Mouse (Mus musculus) heart, embryonic 15.5 days (tissue): Measurements from ENCODE around the gene 2210016L21Rik. TPM values are rescaled to one million over a fixed set of nuclear protein-coding genes. Genes with fewer than 3 reads are reported as not detected.

ENCODE experiments used
- ATAC-seq: fragments of 200-750 bp; cut with Nextera tagmentation; replicated peaks from 2 replicates; pipeline ENCODE4 v1.8.0; 2017; ENCODE audit warnings: low read depth, moderate TSS enrichment; ENCODE audit not compliant: insufficient number of reproducible peaks, insufficient read depth, low FRiP score
- H3K27ac ChIP-seq: fragments of 300-500 bp; sonication (generic); 2 replicates; pipeline ENCODE4 v1.5.1; 2015; ENCODE audit warnings: mild to moderate bottlenecking, inconsistent platforms
- H3K27me3 ChIP-seq: fragments of 300-500 bp; sonication (generic); 2 replicates; pipeline ENCODE4 v1.6.1; 2015; ENCODE audit warnings: inconsistent platforms
- H3K36me3 ChIP-seq: fragments of 300-500 bp; sonication (generic); 2 replicates; pipeline ENCODE4 v1.6.1; 2015; ENCODE audit warnings: mild to moderate bottlenecking, inconsistent platforms
- H3K4me1 ChIP-seq: fragments of 300-500 bp; sonication (generic); replicated peaks from 2 replicates; pipeline ENCODE4 v1.6.1; 2015; ENCODE audit warnings: inconsistent platforms
- H3K4me2 ChIP-seq: fragments of 300-500 bp; sonication (generic); 2 replicates; pipeline ENCODE4 v1.6.1; 2015; ENCODE audit warnings: inconsistent platforms, mild to moderate bottlenecking, moderate library complexity
- H3K4me3 ChIP-seq: fragments of 300-500 bp; sonication (generic); 2 replicates; pipeline ENCODE4 v1.5.1; 2015; ENCODE audit warnings: mild to moderate bottlenecking, inconsistent platforms
- H3K9ac ChIP-seq: fragments of 300-500 bp; sonication (generic); 2 replicates; pipeline ENCODE4 v1.6.1; 2015; ENCODE audit warnings: mild to moderate bottlenecking, inconsistent platforms
- H3K9me3 ChIP-seq: fragments of 300-500 bp; sonication (generic); replicated peaks from 2 replicates; pipeline ENCODE4 v1.6.1; 2016; ENCODE audit warnings: inconsistent platforms
- WGBS: fragments of 180-500 bp; shearing (Covaris S2); methylation state at CpG from one replicate; pipeline ENCODE4 v1.1.7; 2015; ENCODE audit warnings: mixed read lengths; 5-methylcytosine and 5-hydroxymethylcytosine counted together
- polyA plus RNA-seq: library from polyadenylated mRNA; unstranded; fragments of >200 nt; fragmentation: Nextera tagmentation; extraction: Ambion mirVana; gene quantifications from 2 replicates; pipeline ENCODE4 v1.2.1, GENCODE M21; 2015

2210016L21Rik gene
- polyA plus RNA-seq, 1 experiment from 2014 or later, result 40.0 TPM

DNA sequence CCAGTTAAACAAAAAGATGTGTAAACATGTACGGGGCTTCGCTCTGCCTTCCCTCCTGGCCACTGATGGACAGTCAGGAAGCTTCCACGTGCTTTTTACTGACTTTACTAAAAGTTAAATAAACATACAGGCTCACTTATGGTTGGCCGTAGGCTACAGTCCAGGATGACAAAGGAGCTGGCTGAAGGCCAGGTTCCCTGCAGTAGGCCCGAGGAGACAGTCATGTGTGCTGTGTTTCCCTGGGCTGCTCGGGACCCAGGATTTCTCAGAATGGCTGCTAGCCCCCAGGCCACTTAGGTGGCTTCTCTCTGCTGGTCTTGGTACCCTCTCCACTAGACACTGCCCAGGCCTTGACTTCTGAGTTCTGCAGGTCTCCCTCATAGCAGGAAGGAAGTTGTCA lies 6.9 kb downstream of the 2210016L21Rik start:
- H3K27ac ChIP-seq, result no peak overlapping the region
- no peak overlapping the region for H3K9ac ChIP-seq
- no peak overlapping the region for H3K4me3 ChIP-seq
- ATAC-seq, result peak; percentile 28; the same call in 1 of the 2 replicates
- H3K4me1 ChIP-seq, result peaks cover 11% of the 10 kb centered on the region
- peaks cover 30% of the 10 kb centered on the region for H3K36me3 ChIP-seq
- H3K9me3 ChIP-seq, result no peaks in the 10 kb centered on the region
- 32% methylated on average over 6 of the region's 6 CpGs for WGBS
- no peak overlapping the region for H3K4me2 ChIP-seq
- no peaks in the 10 kb centered on the region for H3K27me3 ChIP-seq

DNA sequence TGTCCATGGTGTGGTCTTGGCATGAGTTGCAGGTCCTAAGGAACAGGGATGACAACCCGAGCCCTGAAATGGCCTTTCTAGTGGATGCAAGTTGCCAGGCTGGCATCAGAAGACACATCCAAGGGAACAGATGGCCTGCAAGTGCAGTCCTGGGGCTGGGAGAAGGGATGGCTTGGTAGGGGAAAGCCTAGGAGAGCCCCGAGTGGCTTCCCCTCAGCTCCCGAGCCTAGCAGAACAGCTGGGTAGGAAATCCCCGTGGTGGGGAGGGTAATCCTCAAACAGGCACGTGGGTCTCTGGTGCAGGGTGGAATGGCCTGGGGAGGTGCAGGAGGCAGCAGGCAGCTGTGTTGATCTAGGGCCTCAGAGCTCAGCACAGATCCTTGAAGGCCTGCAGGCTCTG lies 7.4 kb downstream of the 2210016L21Rik start:
- Histone ChIP-seq H3K9me3 (no peaks in the 10 kb centered on the region), H3K9ac (no peak overlapping the region), H3K36me3 (peaks cover 30% of the 10 kb centered on the region), H3K27ac (no peak overlapping the region), H3K4me1 (peaks cover 11% of the 10 kb centered on the region), H3K4me3 (no peak overlapping the region), H3K4me2 (no peak overlapping the region), H3K27me3 (no peaks in the 10 kb centered on the region)
- no peak; the same call in 1 of the 2 replicates for ATAC-seq
- 57% methylated on average over 5 of the region's 5 CpGs for WGBS

DNA sequence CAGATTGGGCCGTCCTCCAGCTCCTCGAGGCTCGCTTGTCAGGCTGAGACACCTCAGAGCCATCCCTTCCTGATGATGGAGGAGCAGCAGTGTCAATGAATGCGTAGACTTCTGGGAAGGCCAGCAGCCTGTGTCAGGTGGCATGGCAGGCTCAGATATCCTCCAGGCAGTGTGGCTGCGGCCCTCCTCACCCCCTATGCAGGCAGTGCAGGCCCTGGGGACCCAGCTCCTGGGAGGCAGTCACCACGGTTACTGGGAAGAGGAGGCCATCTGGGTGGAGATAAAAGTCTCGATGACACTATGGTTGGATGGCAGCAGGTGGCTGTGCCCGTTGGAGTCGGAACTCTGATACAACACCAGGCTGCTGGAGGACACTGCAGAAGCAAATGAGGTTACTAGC lies 7.9 kb downstream of the 2210016L21Rik start:
- Histone ChIP-seq H3K4me1 (peaks cover 11% of the 10 kb centered on the region), H3K36me3 (peaks cover 30% of the 10 kb centered on the region), H3K27me3 (no peaks in the 10 kb centered on the region), H3K4me3 (no peak overlapping the region), H3K27ac (no peak overlapping the region), H3K9ac (no peak overlapping the region), H3K4me2 (no peak overlapping the region), H3K9me3 (no peaks in the 10 kb centered on the region)
- WGBS, result 83% methylated on average over 9 of the region's 9 CpGs
- ATAC-seq, result no peak; the same call in 1 of the 2 replicates

DNA sequence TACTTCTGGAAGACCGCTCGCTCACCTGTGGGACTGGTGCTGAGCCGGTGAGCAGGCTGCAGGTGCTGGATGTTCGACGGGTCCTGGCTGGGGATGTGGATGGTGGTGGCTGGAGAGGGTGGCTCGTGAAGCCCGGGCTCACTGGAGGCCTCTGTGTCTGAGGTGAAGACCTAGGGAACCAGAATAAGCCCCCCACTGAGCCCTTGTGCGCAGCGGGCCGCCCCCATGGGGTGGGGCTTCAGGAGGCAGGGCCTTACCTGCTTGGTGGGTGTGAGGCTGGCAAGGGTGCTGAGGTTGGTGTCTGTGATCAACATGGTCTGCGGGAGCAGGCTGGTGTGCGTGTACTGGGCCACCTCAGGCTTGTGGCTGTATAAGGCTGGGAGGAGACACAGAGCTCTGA lies 8.7 kb downstream of the 2210016L21Rik start:
- no peak overlapping the region for H3K4me2 ChIP-seq
- no peak overlapping the region for H3K4me3 ChIP-seq
- H3K9me3 ChIP-seq, result no peaks in the 10 kb centered on the region
- WGBS, result 70% methylated on average over 12 of the region's 12 CpGs
- peaks cover 11% of the 10 kb centered on the region for H3K4me1 ChIP-seq
- H3K27me3 ChIP-seq, result no peaks in the 10 kb centered on the region
- peaks cover 29% of the 10 kb centered on the region for H3K36me3 ChIP-seq
- no peak overlapping the region for H3K27ac ChIP-seq
- no peak for ATAC-seq
- no peak overlapping the region for H3K9ac ChIP-seq

DNA sequence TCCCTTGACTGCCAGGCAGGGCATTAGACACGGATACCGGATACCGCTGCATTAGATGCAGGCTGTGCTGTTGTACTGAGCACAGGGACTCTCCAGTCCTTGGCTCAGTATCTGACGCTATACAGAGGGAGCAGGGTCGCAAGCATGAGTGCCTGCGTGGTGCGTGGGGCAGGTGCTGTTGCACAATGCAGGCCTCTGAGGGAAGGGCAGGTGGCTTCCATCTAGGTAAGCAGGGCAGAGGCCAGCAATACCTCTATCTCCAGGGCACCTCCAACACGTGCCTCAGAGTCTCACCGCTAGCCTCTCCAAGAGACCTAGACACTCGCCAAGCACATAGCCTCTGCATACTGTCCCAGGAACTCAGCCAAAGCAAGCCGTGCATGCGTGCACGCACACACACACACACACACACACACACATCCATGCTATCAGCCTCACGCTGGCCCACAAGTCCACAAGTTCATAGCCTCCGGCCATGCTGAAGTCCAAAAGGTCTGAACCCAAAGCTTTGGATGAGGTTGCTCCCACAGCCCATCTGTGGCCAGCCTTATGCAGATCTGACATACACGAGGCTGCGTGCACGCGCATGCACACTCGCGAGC lies 9.4 kb downstream of the 2210016L21Rik start:
- no peaks in the 10 kb centered on the region for H3K27me3 ChIP-seq
- H3K4me1 ChIP-seq, result peaks cover 11% of the 10 kb centered on the region
- 76% methylated on average over 21 of the region's 21 CpGs for WGBS

DNA sequence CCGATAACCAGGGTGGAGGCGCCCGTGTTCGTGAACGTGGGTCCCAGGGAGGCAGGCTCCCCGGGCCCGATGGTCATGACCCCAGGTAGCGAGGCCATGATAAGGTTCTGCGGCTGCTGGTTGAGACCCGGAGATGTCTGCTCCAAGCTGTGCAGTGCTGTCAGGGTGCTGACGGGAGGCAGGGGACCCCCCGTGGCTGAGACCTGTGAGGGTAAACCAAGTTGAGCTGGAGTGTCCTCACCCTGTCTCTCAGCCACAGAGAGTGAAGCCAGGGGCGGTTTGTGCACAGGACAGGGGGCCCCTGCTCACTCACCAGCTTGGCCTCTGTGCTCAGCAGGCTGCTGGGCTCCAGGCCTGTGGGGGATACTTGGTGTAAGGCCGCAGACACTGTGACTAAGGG lies 11.4 kb downstream of the 2210016L21Rik start:
- WGBS, result 70% methylated on average over 14 of the region's 14 CpGs
- H3K9me3 ChIP-seq, result no peaks in the 10 kb centered on the region
- H3K27me3 ChIP-seq, result no peaks in the 10 kb centered on the region
- H3K36me3 ChIP-seq, result peaks cover 3% of the 10 kb centered on the region; the same call in 1 of the 2 replicates
- no peak for ATAC-seq
- H3K4me3 ChIP-seq, result no peak overlapping the region
- no peak overlapping the region for H3K9ac ChIP-seq
- H3K27ac ChIP-seq, result no peak overlapping the region
- no peak overlapping the region for H3K4me2 ChIP-seq
- peaks cover 11% of the 10 kb centered on the region for H3K4me1 ChIP-seq

More for the DNA sequence above, 9.4 kb downstream of the 2210016L21Rik start:
- H3K27ac ChIP-seq, result no peak overlapping the region
- no peaks in the 10 kb centered on the region for H3K9me3 ChIP-seq
- no peak overlapping the region for H3K4me2 ChIP-seq
- no peak overlapping the region for H3K4me3 ChIP-seq
- ATAC-seq, result no peak
- H3K9ac ChIP-seq, result no peak overlapping the region
- H3K36me3 ChIP-seq, result peaks cover 22% of the 10 kb centered on the region

DNA sequence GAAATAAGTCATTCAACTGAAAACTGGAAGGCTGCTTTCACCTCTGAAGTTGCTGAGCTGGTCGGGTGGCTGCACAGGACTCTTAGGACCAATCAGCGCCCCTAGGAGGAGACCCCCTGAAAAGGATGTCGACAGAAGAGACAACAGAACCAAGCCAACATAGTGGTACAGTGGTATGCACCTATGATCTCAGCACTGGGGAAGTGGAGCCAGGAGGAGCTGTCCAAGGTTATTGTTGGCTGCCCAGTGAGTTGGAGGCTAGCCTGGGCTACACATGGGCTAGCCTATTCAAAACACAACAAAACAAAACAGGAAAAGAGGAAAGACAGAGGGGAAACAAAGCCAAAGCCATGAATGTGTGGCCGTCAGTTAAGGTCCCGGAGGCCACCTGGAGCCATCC lies 16.1 kb downstream of the 2210016L21Rik start:
- no peak for ATAC-seq
- H3K4me3 ChIP-seq, result no peak overlapping the region
- H3K36me3 ChIP-seq, result no peaks in the 10 kb centered on the region
- H3K9me3 ChIP-seq, result no peaks in the 10 kb centered on the region
- no peak overlapping the region for H3K4me2 ChIP-seq
- no peak overlapping the region for H3K9ac ChIP-seq
- H3K27me3 ChIP-seq, result no peaks in the 10 kb centered on the region
- H3K27ac ChIP-seq, result no peak overlapping the region
- no peaks in the 10 kb centered on the region for H3K4me1 ChIP-seq
- 75% methylated on average over 5 of the region's 5 CpGs for WGBS

DNA sequence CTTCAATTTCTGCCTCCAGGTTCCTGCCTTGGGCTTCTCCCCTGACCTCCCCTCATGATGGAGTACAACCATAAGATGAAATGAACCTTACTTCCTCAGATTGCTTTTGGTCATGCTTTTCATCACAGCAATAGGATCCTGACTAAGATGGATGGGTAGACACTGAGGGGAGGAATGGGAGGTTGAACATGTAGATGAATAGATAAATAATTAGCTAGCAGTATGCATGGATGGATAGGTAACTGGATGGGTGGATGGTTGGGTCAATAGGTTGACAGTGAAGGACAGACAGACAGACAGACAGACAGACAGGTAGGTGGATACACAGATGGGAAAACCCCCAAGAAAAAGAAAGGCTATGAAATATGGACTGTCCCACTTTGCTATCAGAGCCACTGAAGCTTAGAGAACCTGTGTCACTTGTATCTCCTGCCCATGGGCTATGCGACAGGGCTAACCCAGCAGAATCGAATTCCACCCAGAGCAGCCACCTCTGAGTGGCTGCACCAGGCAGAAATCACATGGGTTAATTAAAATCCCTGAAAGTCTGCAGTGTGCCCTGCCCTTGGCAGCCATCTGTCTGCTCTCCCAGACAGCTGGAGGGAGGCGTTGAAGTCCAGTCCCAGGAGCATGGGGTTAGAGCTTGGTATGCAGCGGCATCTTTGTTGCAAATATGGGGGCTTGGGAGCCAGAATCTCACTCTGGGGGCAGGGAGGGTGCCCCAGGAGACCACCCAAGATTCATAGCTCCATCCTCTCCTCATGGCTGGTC lies 19.8 kb downstream of the 2210016L21Rik start:
- Histone ChIP-seq H3K4me3 (no peak overlapping the region), H3K27me3 (0 out of 2 replicates have a peak, but pooled peaks cover 4% of the 10 kb centered on the region), H3K4me1 (peaks cover 16% of the 10 kb centered on the region), H3K9me3 (no peaks in the 10 kb centered on the region), H3K4me2 (no peak overlapping the region), H3K9ac (no peak overlapping the region), H3K27ac (no peak overlapping the region), H3K36me3 (no peaks in the 10 kb centered on the region)
- whole genome bisulfite sequencing, result 40% methylated on average over 4 of the region's 4 CpGs
- ATAC-seq, result no peak; the same call in 1 of the 2 replicates

DNA sequence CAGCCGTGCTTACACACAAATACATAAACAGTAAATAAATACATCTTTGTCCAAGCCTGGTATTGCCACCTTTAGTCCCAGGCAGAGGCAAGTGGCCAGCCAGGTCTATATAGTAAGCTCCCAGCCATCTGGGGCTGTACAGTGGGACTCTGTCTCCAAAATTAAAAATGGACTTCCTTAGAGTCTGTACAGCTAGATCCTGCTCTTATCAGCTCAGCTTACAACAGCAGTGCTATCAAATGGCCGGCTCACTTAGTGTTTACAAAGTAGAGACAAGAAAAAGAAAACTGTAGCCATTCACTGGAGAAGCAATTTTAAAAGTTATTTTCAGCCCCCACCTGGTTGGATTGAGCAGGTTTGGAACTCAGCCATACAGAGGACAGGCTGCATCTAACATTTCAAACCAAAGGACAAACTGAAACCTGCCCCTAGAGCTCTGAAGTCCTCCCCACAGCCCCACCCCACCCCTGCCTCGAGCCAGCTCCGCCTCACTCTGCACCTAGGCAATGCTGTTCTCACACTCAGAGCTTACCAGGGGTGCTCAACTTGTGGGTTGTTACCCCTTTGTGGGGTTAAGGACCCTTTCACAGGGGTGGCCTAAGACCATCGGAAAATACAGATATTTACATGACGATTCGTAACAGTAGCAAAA lies 22.5 kb downstream of the 2210016L21Rik start:
- 0 out of 2 replicates have a peak overlapping the region, but pooled peaks have one; percentile 29 for H3K9ac ChIP-seq
- WGBS, result 47% methylated on average over 7 of the region's 7 CpGs

DNA sequence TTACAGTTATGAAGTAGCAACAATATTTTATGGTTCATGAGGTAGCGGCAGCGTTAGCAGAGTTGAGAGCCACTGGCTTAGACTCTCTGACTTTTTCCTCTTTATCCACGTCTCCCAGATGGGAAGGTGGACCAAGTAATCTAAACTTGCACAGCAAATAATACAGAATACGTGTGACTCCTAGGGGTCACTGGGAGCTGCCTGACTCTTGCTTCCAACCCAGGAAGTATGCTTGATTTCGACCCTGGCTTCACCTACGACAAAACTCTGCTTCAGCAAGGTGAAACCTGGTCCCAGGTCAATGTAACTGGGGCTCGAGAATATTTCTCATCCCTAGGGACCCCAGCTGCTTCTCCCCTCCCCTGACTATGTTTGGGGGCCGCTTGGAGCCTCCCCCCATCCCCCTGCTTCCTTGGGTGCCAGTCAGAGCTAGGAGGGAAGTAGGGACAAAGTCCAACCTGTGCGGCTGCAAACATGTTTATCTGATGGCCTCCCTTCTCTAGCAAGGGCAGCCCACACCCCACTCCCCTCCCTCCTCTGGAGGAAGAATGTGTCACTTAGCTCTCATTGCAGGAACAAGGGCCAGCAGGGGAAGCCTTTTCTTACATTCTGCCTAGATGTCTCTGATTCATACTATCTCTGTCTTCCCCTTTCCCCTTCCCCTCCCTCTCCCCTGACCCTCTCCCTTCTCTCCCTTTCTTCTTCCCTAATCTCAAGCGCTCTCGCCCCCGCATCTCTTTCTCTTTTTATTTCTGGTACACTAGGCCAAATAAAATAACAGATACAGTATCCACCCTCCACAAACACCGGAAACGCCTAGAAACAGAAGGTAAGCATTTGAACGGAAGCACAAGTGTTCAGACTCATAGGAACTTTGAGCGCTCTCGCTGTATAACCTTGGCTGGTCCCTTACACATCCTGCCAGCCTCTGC lies 23.3 kb downstream of the 2210016L21Rik start:
- Histone ChIP-seq H3K4me2 (0 out of 2 replicates have a peak overlapping the region, but pooled peaks have one; percentile 14), H3K27me3 (peaks cover 37% of the 10 kb centered on the region), H3K9me3 (no peaks in the 10 kb centered on the region), H3K4me1 (peaks cover 21% of the 10 kb centered on the region), H3K36me3 (no peaks in the 10 kb centered on the region), H3K4me3 (no peak overlapping the region), H3K9ac (no peak overlapping the region), H3K27ac (peak overlapping the region; percentile 24; the same call in 1 of the 2 replicates)
- ATAC-seq, result no peak
- WGBS, result 47% methylated on average over 17 of the region's 17 CpGs

More for the DNA sequence above, 22.5 kb downstream of the 2210016L21Rik start:
- Histone ChIP-seq H3K27me3 (peaks cover 29% of the 10 kb centered on the region), H3K9me3 (no peaks in the 10 kb centered on the region), H3K4me1 (peaks cover 21% of the 10 kb centered on the region), H3K4me3 (no peak overlapping the region), H3K4me2 (peak overlapping the region; percentile 14; the same call in 1 of the 2 replicates), H3K36me3 (no peaks in the 10 kb centered on the region), H3K27ac (peak overlapping the region; percentile 24)
- ATAC-seq, result no peak
